Comparison of ENCODE assay signal across 7 mouse cellular contexts in genomic region chr6:140678658-140679271, GRCm38 (mm10). TPM values are rescaled to one million over a fixed set of nuclear protein-coding genes. Genes with fewer than 3 reads are reported as not detected.
DNase-seq lines count a peak whose midpoint lies in the region; ATAC-seq and TF ChIP-seq lines count a peak whose summit lies in the region.

No protein-coding gene starts in this region.

- H3K9ac ChIP-seq in hindbrain, embryonic 13.5 days = no peak overlapping the region

- no peaks in the 10 kb centered on the region for H3K9me3 ChIP-seq in hindbrain, embryonic 13.5 days
- H3K9me3 ChIP-seq in limb, embryonic 10.5 days (replicated peaks) = no peaks in the 10 kb centered on the region

- peak; percentile 80 for ATAC-seq in hindbrain, embryonic 13.5 days (ENCODE audit: low FRiP score)

- peaks cover 48% of the 10 kb centered on the region for H3K4me1 ChIP-seq in hindbrain, embryonic 13.5 days (replicated peaks)
- H3K4me1 ChIP-seq in limb, embryonic 10.5 days = peaks cover 56% of the 10 kb centered on the region

- H3K27me3 ChIP-seq in hindbrain, embryonic 13.5 days = no peaks in the 10 kb centered on the region
- no peaks in the 10 kb centered on the region for H3K27me3 ChIP-seq in limb, embryonic 10.5 days (ENCODE audit: low read depth, poor library complexity, severe bottlenecking)
- no peaks in the 10 kb centered on the region for H3K27me3 ChIP-seq in myocyte (ENCODE audit: control insufficient read depth, insufficient read depth, insufficient read length)

- no peak for TF ChIP-seq POLR2A in myocyte (IDR thresholded peaks at IDR 0.05; ENCODE audit: insufficient read length, low read depth)

- peak overlapping the region; percentile 25; the same call in 1 of the 2 replicates for H3K4me2 ChIP-seq in hindbrain, embryonic 13.5 days
- H3K4me2 ChIP-seq in myocyte (ENCODE audit: low read depth) = no peak overlapping the region

- H3K79me2 ChIP-seq in myocyte (ENCODE audit: control insufficient read depth, insufficient read depth) = no peaks in the 10 kb centered on the region

- DNase-seq in 416B (ENCODE audit: low read depth) = peak; percentile 46
- peak; percentile 61 to 67 for DNase-seq in CD8-positive naive resting alpha-beta T cell, adult 2 months (ENCODE audit: low read depth in 2 of 2, low spot score in 2 of 2)
- DNase-seq in embryo, embryonic 10 days (ENCODE audit: low spot score) = peak; percentile 92
- peak; percentile 71 for DNase-seq in limb, embryonic 10.5 days (ENCODE audit: low spot score)
- DNase-seq in urinary bladder, adult 18-20 months (ENCODE audit: low spot score in 2 of 2) = no peak

- no peak overlapping the region for H3K4me3 ChIP-seq in hindbrain, embryonic 13.5 days
- H3K4me3 ChIP-seq in limb, embryonic 10.5 days = peak overlapping the region; percentile 17; the same call in 1 of the 2 replicates
- no peak overlapping the region for H3K4me3 ChIP-seq in myocyte

- no peaks in the 10 kb centered on the region for H3K36me3 ChIP-seq in hindbrain, embryonic 13.5 days
- H3K36me3 ChIP-seq in limb, embryonic 10.5 days = no peaks in the 10 kb centered on the region
- H3K36me3 ChIP-seq in myocyte (ENCODE audit: control insufficient read depth, insufficient read depth) = no peaks in the 10 kb centered on the region

- H3ac ChIP-seq in myocyte (ENCODE audit: control insufficient read depth, insufficient read length) = no peak overlapping the region

- 19% methylated on average over 15 of the region's 15 CpGs for WGBS in hindbrain, embryonic 13.5 days
- 21% methylated on average over 15 of the region's 15 CpGs for WGBS in limb, embryonic 10.5 days

- H3K27ac ChIP-seq in hindbrain, embryonic 13.5 days = peak overlapping the region; percentile 45; the same call in 1 of the 2 replicates
- peak overlapping the region; percentile 30; the same call in 1 of the 2 replicates for H3K27ac ChIP-seq in limb, embryonic 10.5 days

TF ChIP-seq in myocyte, 11 proteins besides CTCF, POLR2A, EP300 and RAD21:
- no peak for TF ChIP-seq REST (IDR thresholded peaks at IDR 0.05; ENCODE audit: insufficient read depth, insufficient read length)
- no peak for TF ChIP-seq TCF3 (IDR thresholded peaks at IDR 0.05; ENCODE audit: insufficient read length, low read depth)
- no peak for TF ChIP-seq POLR2AphosphoS2 (IDR thresholded peaks at IDR 0.05; ENCODE audit: insufficient read length, low read depth)
- TF ChIP-seq MYOG (IDR thresholded peaks at IDR 0.05; ENCODE audit: control insufficient read depth in 1 of 3, insufficient read depth in 1 of 3, insufficient read length in 2 of 3, low read depth in 2 of 3) = no peak
- no peak for TF ChIP-seq USF1 (IDR thresholded peaks at IDR 0.05; ENCODE audit: low read depth)
- TF ChIP-seq MYOD1 (IDR thresholded peaks at IDR 0.05; ENCODE audit: control insufficient read depth in 1 of 3, insufficient read length in 2 of 3, low read depth in 2 of 3) = peak in 1 of 3 experiments; percentile 8
- TF ChIP-seq TCF12 (IDR thresholded peaks at IDR 0.05; ENCODE audit: insufficient read depth, poor library complexity, severe bottlenecking) = no peak
- peak; percentile 96 for TF ChIP-seq CEBPB (IDR thresholded peaks at IDR 0.05; ENCODE audit: insufficient read depth, poor library complexity, severe bottlenecking)
- no peak for TF ChIP-seq SRF (IDR thresholded peaks at IDR 0.05; ENCODE audit: control insufficient read depth, insufficient read length, low read depth)
- peak; percentile 77 for TF ChIP-seq MAX (IDR thresholded peaks at IDR 0.05; ENCODE audit: low read depth)
- TF ChIP-seq E2F4 (IDR thresholded peaks at IDR 0.05; ENCODE audit: insufficient read depth) = no peak

RNA-seq across cellular contexts. Expression of gene Gm11077, which starts 50.3 kb away (rescaled TPM):
- polyA plus RNA-seq in hindbrain, embryonic 13.5 days (2015; fragmentation: Nextera tagmentation; extraction: Ambion mirVana) = not detected in 2 replicates
- not detected in 2 replicates for polyA plus RNA-seq in limb, embryonic 10.5 days (2016; fragmentation: Nextera tagmentation; extraction: Ambion mirVana)
- polyA plus RNA-seq in myocyte (2012; fragmentation: generic; extraction: Trizol) = not detected

RNA-seq across cellular contexts. Expression of gene Aebp2, which starts 56.3 kb away (rescaled TPM):
- polyA plus RNA-seq in hindbrain, embryonic 13.5 days (2015; fragmentation: Nextera tagmentation; extraction: Ambion mirVana) = 8.9 and 9.3 TPM in 2 replicates
- polyA plus RNA-seq in limb, embryonic 10.5 days (2016; fragmentation: Nextera tagmentation; extraction: Ambion mirVana) = 9.1 and 9.2 TPM in 2 replicates
- 18.7 TPM for polyA plus RNA-seq in myocyte (2012; fragmentation: generic; extraction: Trizol)

Comparison
In these comparisons a context has a peak if more than half of its experiments do, and no peak if none do; other contexts are left out.
1. DNase-seq: peak in 416B (single experiment), CD8-positive naive resting alpha-beta T cell, adult 2 months (2 of 2), embryo, embryonic 10 days (single experiment) and limb, embryonic 10.5 days (single experiment); none in urinary bladder, adult 18-20 months (0 of 2).